Mouse (Mus musculus) midbrain, embryonic 10.5 days (tissue): ENCODE measurements around the gene Nexn. TPM values are rescaled to one million over a fixed set of nuclear protein-coding genes. Genes with fewer than 3 reads are reported as not detected.
"Not testable (repeated sequence)": the region's sequence is repeated elsewhere in the genome, so short reads cannot be mapped to it uniquely, and the experiment has no call there.

Experiments used
- DNase-seq: peaks from one replicate; pipeline ENCODE4 v3.0.0-alpha.2; 2017; ENCODE audit warnings: low spot score
- H3K27ac ChIP-seq: fragments of 300-500 bp; sonication (generic); replicated peaks from 2 replicates; pipeline ENCODE4 v1.5.1; 2016; ENCODE audit warnings: mild to moderate bottlenecking
- H3K27me3 ChIP-seq: fragments of 300-500 bp; sonication (generic); 2 replicates; pipeline ENCODE4 v1.6.1; 2016; ENCODE audit warnings: low read depth, mild to moderate bottlenecking; ENCODE audit not compliant: poor library complexity, severe bottlenecking
- H3K36me3 ChIP-seq: fragments of 300-500 bp; sonication (generic); 2 replicates; pipeline ENCODE4 v1.6.1; 2016; ENCODE audit warnings: mild to moderate bottlenecking, moderate library complexity
- H3K4me1 ChIP-seq: fragments of 300-500 bp; sonication (generic); 2 replicates; pipeline ENCODE4 v1.6.1; 2016
- H3K4me3 ChIP-seq: fragments of 300-500 bp; sonication (generic); 2 replicates; pipeline ENCODE4 v1.5.1; 2016; ENCODE audit warnings: mild to moderate bottlenecking, moderate library complexity
- H3K9me3 ChIP-seq: fragments of 300-500 bp; sonication (generic); replicated peaks from 2 replicates; pipeline ENCODE4 v1.6.1; 2016; ENCODE audit warnings: mild to moderate bottlenecking
- WGBS: fragments of 180-500 bp; shearing (Covaris S2); methylation state at CpG from one replicate; pipeline ENCODE4 v1.1.7; 2016; 5-methylcytosine and 5-hydroxymethylcytosine counted together
- polyA plus RNA-seq: library from polyadenylated mRNA; unstranded; fragments of >200 nt; fragmentation: Nextera tagmentation; extraction: Ambion mirVana; gene quantifications from 2 replicates; pipeline ENCODE4 v1.2.1, GENCODE M21; 2016

The Nexn gene
- polyA plus RNA-seq, 1 experiment from 2014 or later: 3.0 TPM

DNA sequence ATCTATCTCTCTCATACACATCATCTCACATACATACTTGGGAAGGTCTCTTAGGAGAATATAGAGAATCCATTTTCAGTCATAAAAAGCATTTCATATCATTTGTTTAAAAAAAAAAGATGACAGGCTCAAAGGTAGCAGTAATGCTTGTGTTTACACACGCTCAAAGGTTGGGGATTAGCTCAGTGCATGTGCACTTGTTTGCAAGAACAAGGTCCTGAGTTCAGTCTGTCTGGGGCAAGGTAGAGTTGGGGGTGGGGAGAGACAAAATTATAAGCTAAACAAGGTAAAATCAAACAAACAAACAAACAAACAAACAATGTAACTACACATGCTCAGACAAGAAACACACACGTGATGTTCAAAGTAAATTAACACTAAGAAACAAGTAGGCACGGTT lies 65.0 kb downstream of the Nexn start:
- 90% methylated on average over 3 of the region's 3 CpGs for WGBS
- Histone ChIP-seq H3K4me3 (no peak overlapping the region), H3K4me1 (no peaks in the 10 kb centered on the region), H3K27me3 (0 out of 2 replicates have a peak, but pooled peaks cover 5% of the 10 kb centered on the region), H3K9me3 (no peaks in the 10 kb centered on the region), H3K27ac (no peak overlapping the region), H3K36me3 (no peaks in the 10 kb centered on the region)
- no peak for DNase-seq

DNA sequence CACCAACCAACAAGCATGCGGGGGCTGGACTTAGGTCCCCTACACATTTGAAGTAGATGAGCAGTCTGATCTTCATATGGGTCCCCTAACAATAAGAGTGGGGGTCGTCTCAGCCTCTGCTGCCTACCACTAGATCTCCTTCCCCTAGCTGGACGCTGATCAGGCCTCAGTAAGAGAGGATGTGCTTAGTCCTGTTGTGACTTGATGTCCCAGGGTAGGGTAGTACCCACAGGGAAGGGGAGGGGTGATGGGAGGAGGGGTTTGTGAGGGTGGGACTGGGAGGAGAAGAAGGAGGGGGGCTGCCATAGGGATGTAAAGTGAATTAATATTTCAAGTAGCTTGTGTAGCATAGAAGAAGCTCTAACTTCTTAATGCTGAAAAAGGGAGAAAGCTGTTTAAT lies 67.0 kb downstream of the Nexn start:
- H3K27ac ChIP-seq: no peak overlapping the region
- H3K9me3 ChIP-seq: no peaks in the 10 kb centered on the region
- H3K36me3 ChIP-seq: no peaks in the 10 kb centered on the region
- WGBS: 64% methylated on average over 3 of the region's 3 CpGs
- H3K4me3 ChIP-seq: no peak overlapping the region
- no peaks in the 10 kb centered on the region for H3K4me1 ChIP-seq
- no peak for DNase-seq
- H3K27me3 ChIP-seq: peaks cover 5% of the 10 kb centered on the region; the same call in 1 of the 2 replicates

DNA sequence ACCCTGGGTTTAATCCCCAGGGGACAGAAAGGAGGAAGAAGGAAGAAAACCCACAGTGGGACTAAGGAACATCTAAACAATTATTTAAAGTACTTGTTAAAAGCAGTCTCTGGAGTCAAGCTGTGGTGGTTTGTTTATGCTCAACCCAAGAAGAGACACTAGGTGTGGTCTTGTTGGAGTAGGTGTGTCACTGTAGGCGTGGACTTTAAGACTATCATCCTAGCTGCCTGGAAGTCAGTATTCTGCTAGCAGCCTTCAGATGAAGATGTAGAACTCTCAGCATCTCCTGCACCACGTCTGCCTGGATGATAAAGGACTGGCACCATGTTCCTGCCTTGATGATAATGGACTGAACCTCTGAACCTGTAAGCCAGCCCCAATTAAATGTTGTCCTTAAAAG lies 68.9 kb downstream of the Nexn start:
- H3K36me3 ChIP-seq, H3K27me3 ChIP-seq, H3K9me3 ChIP-seq, DNase-seq, H3K4me3 ChIP-seq, H3K27ac ChIP-seq: not testable (repeated sequence)
- H3K4me1 ChIP-seq: peaks cover 15% of the 10 kb centered on the region
- WGBS: 48% methylated on average over 2 of the region's 2 CpGs

DNA sequence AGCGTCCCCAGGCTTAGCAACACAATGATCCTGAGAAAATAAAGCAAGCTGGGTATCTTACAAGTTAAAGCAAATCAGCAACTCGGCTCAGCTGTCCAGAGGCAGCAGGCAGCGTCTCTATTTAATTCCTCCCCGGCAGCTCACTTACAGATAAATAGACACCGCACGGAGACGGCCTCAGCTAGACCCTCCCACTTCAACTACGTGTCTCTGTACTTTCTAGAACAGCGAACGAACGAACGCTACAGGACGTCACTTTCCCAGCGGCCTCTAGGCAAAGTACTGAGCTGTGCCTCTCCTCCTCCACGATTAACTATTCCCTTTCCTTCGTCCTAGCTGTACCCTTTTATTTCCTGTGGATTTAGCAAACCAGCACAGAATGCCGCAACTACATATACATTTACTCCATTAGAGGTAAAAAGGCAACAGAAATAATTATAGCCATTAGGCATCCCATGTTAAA lies 72.5 kb downstream of the Nexn start:
- WGBS: 1% methylated on average over 17 of the region's 17 CpGs
- peaks cover 5% of the 10 kb centered on the region; the same call in 1 of the 2 replicates for H3K27me3 ChIP-seq
- H3K4me3 ChIP-seq: peak overlapping the region; percentile 52
- H3K4me1 ChIP-seq: peaks cover 25% of the 10 kb centered on the region
- H3K27ac ChIP-seq: peak overlapping the region; percentile 57
- H3K9me3 ChIP-seq: no peaks in the 10 kb centered on the region
- peak; percentile 79 for DNase-seq
- H3K36me3 ChIP-seq: no peaks in the 10 kb centered on the region

DNA sequence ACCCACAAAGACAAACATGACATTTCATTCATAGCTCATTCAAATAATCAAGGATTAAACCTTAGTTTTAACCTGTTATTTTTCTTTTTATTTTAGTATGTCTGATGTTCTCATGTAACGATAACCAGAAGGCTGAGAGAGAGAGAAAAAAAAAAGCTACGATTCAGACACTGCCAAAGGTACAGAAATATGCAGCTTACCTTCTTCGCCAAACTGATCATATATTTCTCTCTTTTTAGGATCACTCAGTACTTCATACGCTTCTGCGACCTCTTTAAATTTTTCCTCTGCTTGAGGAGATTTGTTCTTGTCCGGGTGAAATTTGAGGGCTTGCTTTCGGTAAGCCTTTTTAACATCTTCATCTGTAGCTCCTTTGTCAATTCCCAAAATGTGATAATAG lies 73.0 kb downstream of the Nexn start:
- H3K27ac ChIP-seq: peak overlapping the region; percentile 57
- H3K4me3 ChIP-seq: peak overlapping the region; percentile 52
- 28% methylated on average over 7 of the region's 7 CpGs for WGBS
- peaks cover 25% of the 10 kb centered on the region for H3K4me1 ChIP-seq
- no peak for DNase-seq
- no peaks in the 10 kb centered on the region for H3K9me3 ChIP-seq
- H3K27me3 ChIP-seq: peaks cover 5% of the 10 kb centered on the region; the same call in 1 of the 2 replicates
- no peaks in the 10 kb centered on the region for H3K36me3 ChIP-seq

DNA sequence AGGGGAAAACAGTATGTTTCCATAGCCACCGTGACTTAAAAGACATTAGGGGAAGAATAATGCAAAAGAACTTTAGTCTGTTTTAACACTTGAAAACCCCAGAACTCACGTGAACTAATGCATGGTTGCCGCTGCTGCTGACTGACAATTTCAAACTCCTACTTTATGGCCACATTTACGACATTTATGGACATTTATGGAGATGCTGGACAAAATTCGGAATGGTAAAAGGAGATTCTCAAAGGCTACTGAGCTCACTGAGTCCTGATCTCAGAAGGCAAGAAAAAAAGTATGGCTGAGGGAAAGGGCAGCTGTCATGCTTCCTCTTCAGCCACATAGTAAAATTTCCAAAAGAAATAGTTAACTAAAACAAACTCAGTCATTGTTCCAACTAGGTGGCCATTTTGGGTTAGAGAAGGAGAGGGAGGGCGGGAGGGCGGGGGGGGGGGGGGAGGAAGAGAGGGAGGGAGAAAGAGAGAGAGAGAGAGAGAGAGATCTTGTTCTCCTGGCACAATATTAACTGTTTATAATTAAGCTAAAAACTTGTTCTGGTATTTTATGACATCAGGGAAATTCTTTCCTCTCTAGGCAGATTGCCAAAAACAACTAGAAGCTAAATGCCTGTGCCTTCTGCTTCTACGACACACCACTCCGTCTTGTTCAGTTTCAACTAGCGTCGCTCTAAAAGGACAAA lies 73.8 kb downstream of the Nexn start:
- 0 out of 2 replicates have a peak overlapping the region, but pooled peaks have one; percentile 23 for H3K27ac ChIP-seq

DNA sequence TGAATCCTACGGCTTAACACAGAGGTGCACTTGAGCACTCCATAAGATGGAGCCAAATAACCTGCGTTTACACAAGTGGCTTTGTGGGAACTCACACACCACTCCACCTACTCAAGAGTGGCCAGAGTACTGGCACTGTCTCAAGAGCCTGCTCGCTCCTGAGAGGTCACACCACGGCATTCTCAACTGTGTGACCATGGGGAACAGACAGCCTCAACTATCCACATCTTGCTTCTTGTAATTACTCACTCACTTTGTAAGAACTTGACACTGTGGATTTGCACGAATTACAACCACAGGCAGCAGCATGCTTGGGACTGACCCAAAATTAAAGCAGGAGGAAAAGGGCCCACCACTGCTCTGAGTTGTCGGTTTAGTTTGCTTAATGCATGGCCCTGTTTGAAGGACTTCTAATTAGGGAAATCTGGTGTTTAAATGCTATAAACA lies 74.3 kb downstream of the Nexn start:
- DNase-seq: no peak
- 0 out of 2 replicates have a peak overlapping the region, but pooled peaks have one; percentile 23 for H3K27ac ChIP-seq
- H3K4me1 ChIP-seq: peaks cover 25% of the 10 kb centered on the region
- H3K36me3 ChIP-seq: no peaks in the 10 kb centered on the region
- 56% methylated on average over 6 of the region's 6 CpGs for WGBS
- peak overlapping the region; percentile 52 for H3K4me3 ChIP-seq
- peaks cover 4% of the 10 kb centered on the region; the same call in 1 of the 2 replicates for H3K27me3 ChIP-seq
- no peaks in the 10 kb centered on the region for H3K9me3 ChIP-seq

More for the DNA sequence above, 73.8 kb downstream of the Nexn start:
- H3K27me3 ChIP-seq: peaks cover 5% of the 10 kb centered on the region; the same call in 1 of the 2 replicates
- DNase-seq: no peak
- peaks cover 25% of the 10 kb centered on the region for H3K4me1 ChIP-seq
- 67% methylated on average over 11 of the region's 11 CpGs for WGBS
- H3K36me3 ChIP-seq: no peaks in the 10 kb centered on the region
- no peaks in the 10 kb centered on the region for H3K9me3 ChIP-seq
- H3K4me3 ChIP-seq: peak overlapping the region; percentile 52

DNA sequence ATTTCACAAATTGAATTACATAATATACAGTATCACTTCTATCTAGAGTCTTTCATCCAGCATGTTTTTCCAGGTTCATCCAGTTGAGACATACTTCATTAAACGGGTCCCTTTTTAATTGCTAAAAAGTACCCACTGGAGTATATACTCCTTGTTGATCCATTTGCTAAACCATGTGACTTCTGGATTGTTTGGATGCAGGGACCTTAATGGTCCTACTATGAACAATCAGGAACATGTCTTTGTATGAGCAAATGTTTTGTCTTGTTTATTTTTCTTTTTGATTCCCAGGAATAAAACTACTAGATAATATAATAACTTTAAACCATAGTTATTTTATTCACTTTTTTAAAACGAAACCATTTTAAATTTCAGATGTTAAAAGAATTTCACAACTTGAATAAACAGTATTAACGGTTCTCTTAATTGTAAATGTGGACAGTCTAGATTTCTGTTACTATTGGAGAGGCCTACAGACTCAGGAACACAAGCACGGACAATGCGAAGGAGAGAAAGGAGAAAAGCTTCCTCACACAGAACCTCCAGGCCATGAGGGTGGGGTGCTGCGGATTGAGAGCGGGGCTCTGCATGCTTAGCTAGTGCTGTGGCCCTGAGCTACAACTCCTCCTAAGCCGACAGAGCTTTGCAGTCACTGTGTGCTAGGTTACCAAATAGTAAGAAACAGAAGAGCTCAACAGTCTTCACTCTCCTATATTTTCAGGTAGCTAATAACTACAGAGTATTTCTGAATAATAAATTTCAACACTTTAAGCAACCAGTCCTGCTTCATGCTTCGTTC lies 75.3 kb downstream of the Nexn start:
- Histone ChIP-seq H3K9me3 (no peaks in the 10 kb centered on the region), H3K27ac (no peak overlapping the region), H3K4me1 (peaks cover 25% of the 10 kb centered on the region), H3K27me3 (no peaks in the 10 kb centered on the region; the same call in 1 of the 2 replicates), H3K4me3 (no peak overlapping the region), H3K36me3 (peaks cover 4% of the 10 kb centered on the region)
- 85% methylated on average over 9 of the region's 9 CpGs for WGBS
- DNase-seq: no peak

DNA sequence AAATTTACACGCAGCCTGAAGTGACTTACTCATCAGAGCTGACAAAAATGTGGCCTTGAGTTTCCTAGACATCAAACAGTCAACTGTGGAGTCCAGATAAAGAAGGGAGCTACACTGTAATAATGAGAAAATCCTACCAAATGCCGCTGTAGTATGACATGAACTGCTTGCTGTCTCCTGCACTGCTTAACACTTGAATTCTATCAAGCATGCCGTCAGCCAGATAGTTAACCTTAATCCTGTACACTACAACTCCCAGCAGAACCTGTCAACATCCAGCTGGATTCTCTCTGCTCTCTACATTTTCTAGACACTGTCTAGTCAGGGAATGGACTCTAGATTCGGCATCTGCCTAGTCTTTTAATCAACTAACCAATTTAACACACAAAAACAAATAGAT lies 76.8 kb downstream of the Nexn start:
- 85% methylated on average over 4 of the region's 4 CpGs for WGBS
- Histone ChIP-seq H3K36me3 (peaks cover 7% of the 10 kb centered on the region), H3K27ac (no peak overlapping the region), H3K27me3 (no peaks in the 10 kb centered on the region; the same call in 1 of the 2 replicates), H3K4me1 (peaks cover 25% of the 10 kb centered on the region), H3K4me3 (no peak overlapping the region), H3K9me3 (no peaks in the 10 kb centered on the region)
- DNase-seq: no peak

Other genes starting within 250 kb of the Nexn start
- gene Gipc2, start 100.1 kb downstream of the Nexn start, polyA plus RNA-seq: 0.95 and 1.5 TPM in 2 replicates
- 20.1 and 22.6 TPM in 2 replicates for gene Dnajb4, start 56.0 kb downstream of the Nexn start, polyA plus RNA-seq
- 411 and 422 TPM in 2 replicates for gene Fubp1, start 55.9 kb downstream of the Nexn start, polyA plus RNA-seq
- 17.1 and 18.2 TPM in 2 replicates for gene Miga1, start 74.1 kb upstream of the Nexn start, polyA plus RNA-seq
- gene Usp33, start 80.1 kb upstream of the Nexn start, polyA plus RNA-seq: 47.2 and 58.8 TPM in 2 replicates
- 53.3 and 54.6 TPM in 2 replicates for gene Zzz3, start 129.1 kb upstream of the Nexn start, polyA plus RNA-seq